Mouse (Mus musculus): ENCODE data around the gene Cish. TPM values are rescaled to one million over a fixed set of nuclear protein-coding genes. Genes with fewer than 3 reads are reported as not detected.

Gene Cish
- total RNA-seq, 2 experiments from 2014 or later: 17.8 to 22.5 TPM

GRCm38 (mm10) chr9:107344027-107344426, 48.2 kb downstream of the Cish start:
- no peak for DNase-seq (ENCODE audit: low spot score in 2 of 2)

- DNase-seq (ENCODE audit: low spot score in 2 of 2): no peak
Observed at GRCm38 (mm10) chr9:107346081-107346480, 50.3 kb downstream of the Cish start.

GRCm38 (mm10) chr9:107347586-107348183, 51.9 kb downstream of the Cish start:
- DNase-seq (ENCODE audit: low spot score in 2 of 2): no peak

- no peak for DNase-seq (ENCODE audit: low spot score in 2 of 2)
Observed at GRCm38 (mm10) chr9:107349321-107349720, 53.5 kb downstream of the Cish start.

Other genes starting within 250 kb of the Cish start
- gene Dock3, start 64.1 kb upstream of the Cish start, total RNA-seq (2021): 1 to 10 TPM; 7.1 to 7.4 TPM
- gene Mapkapk3, start 6.1 kb upstream of the Cish start, total RNA-seq (2021): 10 to 100 TPM; 24.6 to 27.3 TPM
- gene Hemk1, start 42.3 kb downstream of the Cish start, total RNA-seq (2021): 10 to 100 TPM; 19.5 to 23.7 TPM
- 1 to 10 TPM; 4.2 to 4.3 TPM for gene 6430571L13Rik, start 44.6 kb downstream of the Cish start, total RNA-seq (2021)
- 10 to 100 TPM; 10.1 to 10.9 TPM for gene Cacna2d2, start 103.6 kb downstream of the Cish start, total RNA-seq (2021)
- gene Tmem115, start 237.9 kb downstream of the Cish start, total RNA-seq (2021): 10 to 100 TPM; 40.8 to 44.6 TPM
- gene Cyb561d2, start 246.2 kb downstream of the Cish start, total RNA-seq (2021): 10 to 100 TPM; 19.2 to 21.7 TPM
- gene Nprl2, start 246.2 kb downstream of the Cish start, total RNA-seq (2021): 10 to 100 TPM; 18.8 to 19.6 TPM